Mouse (Mus musculus) c-Kit-positive CD71-positive TER-119-negative erythroid progenitor cells, embryonic 14.5 days (primary cell): ENCODE measurements at regions not wholly inside any gene's neighbourhood (a gene's known extent, or its start where the extent isn't known, plus 50 kb on each side); places are given as distances from the start of the nearest gene placed in this dataset.

ENCODE experiments used
- DNase-seq: peaks from one replicate; pipeline ENCODE4 v3.0.0-alpha.2; 2013; ENCODE audit warnings: low read depth

GRCm38 (mm10) chr13:97423298-97423817 lies 182.5 kb downstream of the Enc1 start:
- no peak for DNase-seq

GRCm38 (mm10) chr13:97422897-97423296 lies 182.0 kb downstream of the Enc1 start:
- DNase-seq, result no peak

GRCm38 (mm10) chr13:97421831-97422230 lies 180.9 kb downstream of the Enc1 start:
- no peak for DNase-seq

GRCm38 (mm10) chr13:97420773-97421172 lies 179.9 kb downstream of the Enc1 start:
- DNase-seq, result no peak

- DNase-seq, result no peak
Observed at GRCm38 (mm10) chr13:97419100-97419499, 178.2 kb downstream of the Enc1 start.

GRCm38 (mm10) chr13:97418681-97419080 lies 177.8 kb downstream of the Enc1 start:
- no peak for DNase-seq

- no peak for DNase-seq
Observed at GRCm38 (mm10) chr13:97418081-97418480, 177.2 kb downstream of the Enc1 start.

- no peak for DNase-seq
Observed at GRCm38 (mm10) chr13:97415927-97416709, 175.2 kb downstream of the Enc1 start.

- DNase-seq, result no peak
Observed at GRCm38 (mm10) chr13:97415381-97415780, 174.5 kb downstream of the Enc1 start.

- no peak for DNase-seq
Observed at GRCm38 (mm10) chr13:97412151-97412550, 171.2 kb downstream of the Enc1 start.

GRCm38 (mm10) chr13:97410550-97411201 lies 169.8 kb downstream of the Enc1 start:
- no peak for DNase-seq

GRCm38 (mm10) chr13:97409891-97410525 lies 169.1 kb downstream of the Enc1 start:
- DNase-seq, result no peak

- no peak for DNase-seq
Observed at GRCm38 (mm10) chr13:97409291-97409780, 168.4 kb downstream of the Enc1 start.

GRCm38 (mm10) chr13:97408414-97409290 lies 167.7 kb downstream of the Enc1 start:
- no peak for DNase-seq

GRCm38 (mm10) chr13:97407773-97408172 lies 166.9 kb downstream of the Enc1 start:
- no peak for DNase-seq

GRCm38 (mm10) chr13:97406678-97407077 lies 165.8 kb downstream of the Enc1 start:
- DNase-seq, result no peak

- no peak for DNase-seq
Observed at GRCm38 (mm10) chr13:97402164-97402761, 161.4 kb downstream of the Enc1 start.

GRCm38 (mm10) chr13:97401620-97402019 lies 160.7 kb downstream of the Enc1 start:
- DNase-seq, result no peak

- DNase-seq, result no peak
Observed at GRCm38 (mm10) chr13:97398041-97398440, 157.1 kb downstream of the Enc1 start.

GRCm38 (mm10) chr13:97396899-97397640 lies 156.2 kb downstream of the Enc1 start:
- no peak for DNase-seq
